Mouse (Mus musculus) heart, postnatal 0 days (tissue): ENCODE measurements at regions not wholly inside any gene's neighbourhood (a gene's known extent, or its start where the extent isn't known, plus 50 kb on each side); places are given as distances from the start of the nearest gene placed in this dataset.

Experiments used
- ATAC-seq: fragments of 200-750 bp; cut with Nextera tagmentation; 2 replicates; pipeline ENCODE4 v1.8.0; 2017; ENCODE audit warnings: low read depth, moderate number of reproducible peaks, moderate library complexity; ENCODE audit not compliant: insufficient read depth
- DNase-seq: peaks from one replicate; pipeline ENCODE4 v3.0.0-alpha.2; 2016; ENCODE audit warnings: low spot score
- H3K27ac ChIP-seq: fragments of 300-500 bp; sonication (generic); 2 replicates; pipeline ENCODE4 v1.5.1; 2014; ENCODE audit warnings: low read depth, mild to moderate bottlenecking
- H3K27me3 ChIP-seq: fragments of 300-500 bp; sonication (generic); 2 replicates; pipeline ENCODE4 v1.6.1; 2014; ENCODE audit warnings: low read length, mixed read lengths; ENCODE audit not compliant: control insufficient read depth, insufficient read depth
- H3K36me3 ChIP-seq: fragments of 300-500 bp; sonication (generic); replicated peaks from 2 replicates; pipeline ENCODE4 v1.6.1; 2014; ENCODE audit warnings: low read length, mixed read lengths; ENCODE audit not compliant: control insufficient read depth, insufficient read depth
- H3K4me1 ChIP-seq: fragments of 300-500 bp; sonication (generic); 2 replicates; pipeline ENCODE4 v1.6.1; 2014; ENCODE audit warnings: antibody characterized with exemption; ENCODE audit not compliant: control insufficient read depth, insufficient read depth
- H3K4me2 ChIP-seq: fragments of 300-500 bp; sonication (generic); 2 replicates; pipeline ENCODE4 v1.6.1; 2014; ENCODE audit warnings: low read depth, mild to moderate bottlenecking, low read length, moderate library complexity
- H3K4me3 ChIP-seq: fragments of 300-500 bp; sonication (generic); 2 replicates; pipeline ENCODE4 v1.5.1; 2014; ENCODE audit warnings: low read depth, low read length
- H3K9ac ChIP-seq: fragments of 300-500 bp; sonication (generic); replicated peaks from 2 replicates; pipeline ENCODE4 v1.6.1; 2014; ENCODE audit warnings: low read depth, low read length, mixed read lengths
- H3K9me3 ChIP-seq: fragments of 300-500 bp; sonication (generic); replicated peaks from 2 replicates; pipeline ENCODE4 v1.6.1; 2016; ENCODE audit warnings: low read length; ENCODE audit not compliant: control insufficient read depth
- CTCF ChIP-seq: IDR thresholded peaks from 2 replicates; pipeline ENCODE4 v1.5.1; 2016; ENCODE audit warnings: antibody characterized with exemption, control low read depth, low read depth
- EP300 ChIP-seq: IDR thresholded peaks from 2 replicates; pipeline ENCODE4 v1.6.1; 2016; ENCODE audit warnings: antibody characterized with exemption, low read depth
- WGBS: fragments of 180-500 bp; shearing (Covaris S2); extraction: QIAGEN DNeasy Blood & Tissue Kit; methylation state at CpG from one replicate; pipeline ENCODE4 v1.1.7; 2014; 5-methylcytosine and 5-hydroxymethylcytosine counted together

- WGBS = 80% methylated on average over 4 of the region's 4 CpGs
- no peak for DNase-seq
These were observed 162.2 kb downstream of the Dusp6 start for GRCm38 (mm10) chr10:99425265-99425664.

GRCm38 (mm10) chr10:99430175-99430574 is 167.1 kb downstream of the Dusp6 start:
- no peak for DNase-seq
- TF ChIP-seq EP300 (no peak), CTCF (no peak)
- ATAC-seq = no peak
- H3K36me3 ChIP-seq = no peaks in the 10 kb centered on the region
- no peak overlapping the region for H3K27ac ChIP-seq
- H3K4me1 ChIP-seq = no peaks in the 10 kb centered on the region
- no peak overlapping the region for H3K4me2 ChIP-seq
- 79% methylated on average over 9 of the region's 9 CpGs for WGBS
- H3K9ac ChIP-seq = no peak overlapping the region
- H3K27me3 ChIP-seq = no peaks in the 10 kb centered on the region
- H3K4me3 ChIP-seq = no peak overlapping the region
- no peaks in the 10 kb centered on the region for H3K9me3 ChIP-seq

More at GRCm38 (mm10) chr10:99425265-99425664, 162.2 kb downstream of the Dusp6 start:
- Histone ChIP-seq H3K9me3 (no peaks in the 10 kb centered on the region), H3K4me2 (no peak overlapping the region), H3K27ac (no peak overlapping the region), H3K36me3 (no peaks in the 10 kb centered on the region), H3K27me3 (no peaks in the 10 kb centered on the region), H3K9ac (no peak overlapping the region), H3K4me1 (no peaks in the 10 kb centered on the region), H3K4me3 (no peak overlapping the region)
- no peak for ATAC-seq
- TF ChIP-seq CTCF = no peak
- TF ChIP-seq EP300 = no peak

GRCm38 (mm10) chr10:99430669-99431561 is 167.9 kb downstream of the Dusp6 start:
- Histone ChIP-seq H3K9me3 (no peaks in the 10 kb centered on the region), H3K4me1 (no peaks in the 10 kb centered on the region), H3K27me3 (no peaks in the 10 kb centered on the region), H3K9ac (no peak overlapping the region), H3K4me3 (no peak overlapping the region), H3K4me2 (no peak overlapping the region), H3K27ac (no peak overlapping the region), H3K36me3 (no peaks in the 10 kb centered on the region)
- DNase-seq (no peak), ATAC-seq (no peak)
- WGBS = 61% methylated on average over 16 of the region's 16 CpGs
- no peak for TF ChIP-seq EP300
- TF ChIP-seq CTCF = no peak

GRCm38 (mm10) chr10:99437060-99437459 is 174.0 kb downstream of the Dusp6 start:
- H3K36me3 ChIP-seq = no peaks in the 10 kb centered on the region
- TF ChIP-seq EP300 = no peak
- no peak for TF ChIP-seq CTCF
- no peaks in the 10 kb centered on the region for H3K9me3 ChIP-seq
- DNase-seq (no peak), ATAC-seq (no peak)
- H3K27me3 ChIP-seq = no peaks in the 10 kb centered on the region
- H3K4me3 ChIP-seq = no peak overlapping the region
- H3K27ac ChIP-seq = no peak overlapping the region
- H3K9ac ChIP-seq = no peak overlapping the region
- H3K4me2 ChIP-seq = no peak overlapping the region
- H3K4me1 ChIP-seq = 0 out of 2 replicates have a peak, but pooled peaks cover 5% of the 10 kb centered on the region

GRCm38 (mm10) chr10:99440169-99440568 is 177.1 kb downstream of the Dusp6 start:
- Histone ChIP-seq H3K4me1 (0 out of 2 replicates have a peak, but pooled peaks cover 5% of the 10 kb centered on the region), H3K27me3 (no peaks in the 10 kb centered on the region), H3K27ac (no peak overlapping the region), H3K9me3 (no peaks in the 10 kb centered on the region), H3K4me3 (no peak overlapping the region), H3K36me3 (no peaks in the 10 kb centered on the region), H3K9ac (no peak overlapping the region), H3K4me2 (no peak overlapping the region)
- ATAC-seq = no peak
- DNase-seq = no peak
- WGBS = 80% methylated on average over 5 of the region's 5 CpGs
- TF ChIP-seq EP300 = no peak
- no peak for TF ChIP-seq CTCF

- H3K4me3 ChIP-seq = no peak overlapping the region
- no peaks in the 10 kb centered on the region for H3K9me3 ChIP-seq
- WGBS = 27% methylated on average over 6 of the region's 6 CpGs
- no peak overlapping the region for H3K4me2 ChIP-seq
- no peak overlapping the region for H3K9ac ChIP-seq
- 0 out of 2 replicates have a peak, but pooled peaks have one; percentile 41 for TF ChIP-seq EP300
- no peak for TF ChIP-seq CTCF
- DNase-seq = peak; percentile 70
- no peaks in the 10 kb centered on the region for H3K27me3 ChIP-seq
- ATAC-seq = no peak
- H3K36me3 ChIP-seq = no peaks in the 10 kb centered on the region
- H3K4me1 ChIP-seq = 0 out of 2 replicates have a peak, but pooled peaks cover 5% of the 10 kb centered on the region
- H3K27ac ChIP-seq = no peak overlapping the region
These were observed 178.0 kb downstream of the Dusp6 start for GRCm38 (mm10) chr10:99441014-99441413.
